Mouse (Mus musculus): Measurements from ENCODE around the gene Lrfn2.
A peak's percentile ranks its signal among the peaks of the same experiment; 100 is the strongest.

Lrfn2 gene

GRCm38 (mm10) chr17:48931621-48932405 is at the start of gene Lrfn2:
Lrfn2 (plus strand) TSS chr17:48932379.
- DNase-seq (ENCODE audit: low spot score): peak; percentile 68

- DNase-seq (ENCODE audit: low spot score): peak; percentile 65
Observed at GRCm38 (mm10) chr17:48887472-48888385, 44.5 kb upstream of the Lrfn2 start.

GRCm38 (mm10) chr17:48905286-48906040 is 26.7 kb upstream of the Lrfn2 start:
- no peak for DNase-seq (ENCODE audit: low spot score)

GRCm38 (mm10) chr17:48913437-48913836 is 18.7 kb upstream of the Lrfn2 start:
- no peak for DNase-seq (ENCODE audit: low spot score)

GRCm38 (mm10) chr17:48917411-48917810 is 14.8 kb upstream of the Lrfn2 start:
- no peak for DNase-seq (ENCODE audit: low spot score)

GRCm38 (mm10) chr17:48918458-48918857 is 13.7 kb upstream of the Lrfn2 start:
- DNase-seq (ENCODE audit: low spot score): no peak

- DNase-seq (ENCODE audit: low spot score): no peak
Observed at GRCm38 (mm10) chr17:48922905-48923304, 9.3 kb upstream of the Lrfn2 start.

- no peak for DNase-seq (ENCODE audit: low spot score)
Observed at GRCm38 (mm10) chr17:48925426-48925825, 6.8 kb upstream of the Lrfn2 start.

- no peak for DNase-seq (ENCODE audit: low spot score)
Observed at GRCm38 (mm10) chr17:48930994-48931393, 1.2 kb upstream of the Lrfn2 start.

- no peak for DNase-seq (ENCODE audit: low spot score)
Observed at GRCm38 (mm10) chr17:48932406-48932906, 277 bp downstream of the Lrfn2 start.

- no peak for DNase-seq (ENCODE audit: low spot score)
Observed at GRCm38 (mm10) chr17:48932916-48933315, 737 bp downstream of the Lrfn2 start.

GRCm38 (mm10) chr17:48935201-48935600 is 3.0 kb downstream of the Lrfn2 start:
- DNase-seq (ENCODE audit: low spot score): no peak

GRCm38 (mm10) chr17:48936445-48937141 is 4.4 kb downstream of the Lrfn2 start:
- no peak for DNase-seq (ENCODE audit: low spot score)

GRCm38 (mm10) chr17:48938711-48939220 is 6.6 kb downstream of the Lrfn2 start:
- no peak for DNase-seq (ENCODE audit: low spot score)

GRCm38 (mm10) chr17:48946315-48946714 is 14.1 kb downstream of the Lrfn2 start:
- DNase-seq (ENCODE audit: low spot score): no peak

- no peak for DNase-seq (ENCODE audit: low spot score)
Observed at GRCm38 (mm10) chr17:48946765-48947164, 14.6 kb downstream of the Lrfn2 start.

- no peak for DNase-seq (ENCODE audit: low spot score)
Observed at GRCm38 (mm10) chr17:48951250-48951649, 19.1 kb downstream of the Lrfn2 start.

GRCm38 (mm10) chr17:48956033-48956631 is 24.0 kb downstream of the Lrfn2 start:
- no peak for DNase-seq (ENCODE audit: low spot score)

GRCm38 (mm10) chr17:48960161-48960698 is 28.1 kb downstream of the Lrfn2 start:
- DNase-seq (ENCODE audit: low spot score): no peak

GRCm38 (mm10) chr17:48962646-48963045 is 30.5 kb downstream of the Lrfn2 start:
- DNase-seq (ENCODE audit: low spot score): no peak

Measured in layer of hippocampus, adult 9-10 months (tissue).